Mouse (Mus musculus) liver, embryonic 18 days (tissue): Measurements from ENCODE around the gene 2310057N15Rik. TPM values are rescaled to one million over a fixed set of nuclear protein-coding genes. Genes with fewer than 3 reads are reported as not detected.

Source experiments
- polyA plus RNA-seq: library from polyadenylated mRNA; depleted of rRNA; stranded (reverse); fragments of >200 nt; gene quantifications from 2 replicates; pipeline ENCODE4 v1.2.3, GENCODE M21; 2012; rRNA removed

Gene 2310057N15Rik
- not detected in 2 replicates for polyA plus RNA-seq

GRCm38 (mm10) chr16:88774106-88774505 is at the start of gene 2310057N15Rik:
TSS of gene 2310057N15Rik (minus strand) at chr16:88774206.

GRCm38 (mm10) chr16:88820066-88820465 is 46.1 kb upstream of the 2310057N15Rik start, which contains the start of gene Krtap15:
TSS of gene Krtap15 (plus strand) at chr16:88820215.

GRCm38 (mm10) chr16:88811827-88812226 is 37.8 kb upstream of the 2310057N15Rik start, which contains the start of gene Gm20741:
TSS of gene Gm20741 (minus strand) at chr16:88812220.

GRCm38 (mm10) chr16:88777596-88777995 is 3.6 kb upstream of the 2310057N15Rik start, which contains the start of gene Gm5965:
TSS of gene Gm5965 (plus strand) at chr16:88777896.

GRCm38 (mm10) chr16:88758547-88758946 is 15.5 kb downstream of the 2310057N15Rik start, which contains the start of gene 2310034C09Rik:
TSS of gene 2310034C09Rik (plus strand) at chr16:88758847.

GRCm38 (mm10) chr16:88751535-88751934 is 22.5 kb downstream of the 2310057N15Rik start, which contains the start of gene Krtap13:
TSS of gene Krtap13 (minus strand) at chr16:88751635.

GRCm38 (mm10) chr16:88728812-88729275 is 45.2 kb downstream of the 2310057N15Rik start, which contains the start of gene Krtap13-1:
TSS of gene Krtap13-1 (plus strand) at chr16:88728862.

Other genes with a start within 250 kb of the 2310057N15Rik start
- 0.12 and 0.14 TPM in 2 replicates for gene Cldn8, start 211.0 kb downstream of the 2310057N15Rik start, polyA plus RNA-seq
- gene Krtap24-1, start 161.9 kb downstream of the 2310057N15Rik start, polyA plus RNA-seq: not detected in 2 replicates
- not detected in 2 replicates for gene 2310079G19Rik, start 146.5 kb downstream of the 2310057N15Rik start, polyA plus RNA-seq
- gene Krtap26-1, start 126.4 kb downstream of the 2310057N15Rik start, polyA plus RNA-seq: not detected in 2 replicates
- not detected in 2 replicates for gene Krtap27-1, start 102.5 kb downstream of the 2310057N15Rik start, polyA plus RNA-seq
- not detected in 2 replicates for gene 2310061N02Rik, start 66.2 kb downstream of the 2310057N15Rik start, polyA plus RNA-seq
- gene Krtap13-1, start 45.3 kb downstream of the 2310057N15Rik start, polyA plus RNA-seq: not detected in 2 replicates
- not detected in 2 replicates for gene Krtap13, start 22.6 kb downstream of the 2310057N15Rik start, polyA plus RNA-seq
- not detected in 2 replicates for gene 2310034C09Rik, start 15.4 kb downstream of the 2310057N15Rik start, polyA plus RNA-seq
- not detected in 2 replicates for gene Gm5965, start 3.7 kb upstream of the 2310057N15Rik start, polyA plus RNA-seq
- gene Gm20741, start 38.0 kb upstream of the 2310057N15Rik start, polyA plus RNA-seq: not detected in 2 replicates
- gene Krtap15, start 46.0 kb upstream of the 2310057N15Rik start, polyA plus RNA-seq: not detected in 2 replicates
- not detected in 2 replicates for gene Krtap14, start 51.9 kb upstream of the 2310057N15Rik start, polyA plus RNA-seq
- not detected in 2 replicates for gene Krtap19-1, start 95.2 kb upstream of the 2310057N15Rik start, polyA plus RNA-seq
- gene Krtap19-2, start 100.1 kb upstream of the 2310057N15Rik start, polyA plus RNA-seq: not detected in 2 replicates
- not detected in 2 replicates for gene Krtap19-3, start 103.8 kb upstream of the 2310057N15Rik start, polyA plus RNA-seq
- gene Krtap19-4, start 110.9 kb upstream of the 2310057N15Rik start, polyA plus RNA-seq: not detected in 2 replicates
- gene Krtap19-5, start 122.3 kb upstream of the 2310057N15Rik start, polyA plus RNA-seq: not detected in 2 replicates
- gene Krtap19-9b, start 158.1 kb upstream of the 2310057N15Rik start, polyA plus RNA-seq: not detected in 2 replicates
- not detected in 2 replicates for gene Krtap16-3, start 188.7 kb upstream of the 2310057N15Rik start, polyA plus RNA-seq
- gene Krtap22-2, start 236.6 kb upstream of the 2310057N15Rik start, polyA plus RNA-seq: not detected in 2 replicates
- not detected in 2 replicates for gene Gm10229, start 241.1 kb upstream of the 2310057N15Rik start, polyA plus RNA-seq